ENCODE assay signal across 12 mouse cellular contexts in the genomic region with DNA sequence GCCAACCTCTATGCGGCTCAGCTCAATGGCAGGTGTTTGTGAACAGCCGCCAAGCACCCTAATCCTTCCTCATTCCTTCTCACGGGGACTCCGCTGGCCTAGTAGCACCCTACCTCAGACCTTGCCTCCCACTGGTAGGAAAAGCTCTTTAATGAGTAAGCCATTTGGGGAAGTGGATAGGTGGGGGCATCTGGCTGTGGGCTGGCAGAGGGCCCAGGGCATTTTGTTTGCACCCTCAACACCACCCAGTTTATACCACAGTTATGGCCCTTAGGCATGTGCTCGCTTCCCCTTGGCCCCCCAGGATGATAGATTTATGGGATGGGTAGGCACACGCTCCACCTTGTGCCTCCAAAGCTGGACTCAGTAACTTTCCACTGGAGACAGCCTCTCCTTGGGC. TPM values are rescaled to one million over a fixed set of nuclear protein-coding genes. Genes with fewer than 3 reads are reported as not detected.
DNase-seq lines count a peak whose midpoint lies in the region; ATAC-seq lines count a peak whose summit lies in the region.
"Had no signal": no experiment of that assay in that cellular context is flagged by ENCODE, and none has a peak within 500 bp of the region (broad histone marks: within the 10 kb centered on the region; RNA-seq: fewer than 3 reads in every experiment).

No protein-coding gene starts in this region.

- H3K4me1 ChIP-seq in intestine, embryonic 16.5 days (ENCODE audit: control insufficient read depth, insufficient read depth, low read length), result peaks cover 46% of the 10 kb centered on the region
- peaks cover 53% of the 10 kb centered on the region for H3K4me1 ChIP-seq in lung, embryonic 16.5 days (replicated peaks; ENCODE audit: control insufficient read depth, insufficient read depth, low read length)

- peak overlapping the region; percentile 52 for H3K27ac ChIP-seq in intestine, embryonic 16.5 days (ENCODE audit: low read length)
- H3K27ac ChIP-seq in lung, embryonic 16.5 days (ENCODE audit: low read length), result peak overlapping the region; percentile 34; the same call in 1 of the 2 replicates
- H3K27ac ChIP-seq: forebrain, embryonic 10.5 days; liver, embryonic 14.5 days had no signal

- H3K4me3 ChIP-seq in intestine, embryonic 16.5 days (ENCODE audit: low read length), result no peak overlapping the region
- no peak overlapping the region for H3K4me3 ChIP-seq in lung, embryonic 16.5 days (ENCODE audit: low read length)
- H3K4me3 ChIP-seq: forebrain, embryonic 10.5 days had no signal

- H3K4me2 ChIP-seq in intestine, embryonic 16.5 days (ENCODE audit: low read depth, low read length), result no peak overlapping the region
- H3K4me2 ChIP-seq in lung, embryonic 16.5 days (ENCODE audit: low read depth, low read length), result no peak overlapping the region
- H3K4me2 ChIP-seq: heart, embryonic 11.5 days had no signal

- H3K9me3 ChIP-seq in intestine, embryonic 16.5 days (ENCODE audit: control insufficient read depth, low read length), result no peaks in the 10 kb centered on the region
- no peaks in the 10 kb centered on the region for H3K9me3 ChIP-seq in lung, embryonic 16.5 days (ENCODE audit: control insufficient read depth, low read length)
- H3K9me3 ChIP-seq: forebrain, embryonic 10.5 days had no signal

- H3K36me3 ChIP-seq in intestine, embryonic 16.5 days (ENCODE audit: control insufficient read depth, insufficient read depth, low read length), result no peaks in the 10 kb centered on the region
- H3K36me3 ChIP-seq in lung, embryonic 16.5 days (ENCODE audit: control insufficient read depth, insufficient read depth, low read length), result no peaks in the 10 kb centered on the region
- H3K36me3 ChIP-seq: forebrain, embryonic 10.5 days had no signal

- peak; percentile 65 for ATAC-seq in intestine, embryonic 16.5 days
- ATAC-seq in lung, embryonic 16.5 days (ENCODE audit: low read depth), result no peak
- ATAC-seq: inflammation-experienced regulatory T-cells, adult 6 months had no signal

- H3K27me3 ChIP-seq in intestine, embryonic 16.5 days (replicated peaks; ENCODE audit: control insufficient read depth, insufficient read depth, low read length), result no peaks in the 10 kb centered on the region
- no peaks in the 10 kb centered on the region for H3K27me3 ChIP-seq in lung, embryonic 16.5 days (ENCODE audit: control insufficient read depth, insufficient read depth, low read depth, low read length)

- 47% methylated on average over 6 of the region's 6 CpGs for WGBS in intestine, embryonic 16.5 days
- 60% methylated on average over 6 of the region's 6 CpGs for WGBS in lung, embryonic 16.5 days

- intact Hi-C loops in left cerebral cortex, postnatal 4 days (cut with DNase I), result loop anchor here (10.0 kb wide), 1 partner anchor 108 kb away; no protein-coding TSS in a partner anchor
- intact Hi-C loops in heart, postnatal 25 days (cut with DNase I), result no loop called here

- no peak overlapping the region for H3K9ac ChIP-seq in intestine, embryonic 16.5 days (ENCODE audit: low read depth, low read length)
- no peak overlapping the region for H3K9ac ChIP-seq in lung, embryonic 16.5 days (ENCODE audit: low read length)
- H3K9ac ChIP-seq: liver, embryonic 14.5 days had no signal

- DNase-seq in urinary bladder, postnatal 14 days (ENCODE audit: low spot score), result peak; percentile 75
- no peak for DNase-seq in urinary bladder, adult 2 months (ENCODE audit: low spot score)
- no peak for DNase-seq in left cerebral cortex, postnatal 4 days
- no peak for DNase-seq in heart, postnatal 25 days (ENCODE audit: low spot score)
- DNase-seq in thymus, adult 18-20 months, result no peak

RNA-seq across cellular contexts. Expression of gene Neurl1b, which starts 7.8 kb away (rescaled TPM):
- 7.9 and 11.1 TPM in 2 replicates for polyA plus RNA-seq in urinary bladder, adult 2 months (2012; rRNA removed)
- polyA plus RNA-seq in intestine, embryonic 16.5 days (2015; fragmentation: Nextera tagmentation; extraction: Ambion mirVana), result 1.5 and 1.6 TPM in 2 replicates
- 1.8 and 2.3 TPM in 2 replicates for polyA plus RNA-seq in lung, embryonic 16.5 days (2015; fragmentation: Nextera tagmentation; extraction: Ambion mirVana)
- total RNA-seq in left cerebral cortex, postnatal 4 days (2021), result 10 to 100 TPM; 85.3 to 88.4 TPM
- total RNA-seq in heart, postnatal 25 days (2021), result 1 to 10 TPM; 4.7 to 6.3 TPM
- total RNA-seq: monocyte, adult 5-6 weeks had no signal
